Mouse (Mus musculus) heart, postnatal 14 days (tissue): Measurements from ENCODE around the gene Kcnk4. TPM values are rescaled to one million over a fixed set of nuclear protein-coding genes. Genes with fewer than 3 reads are reported as not detected.

Source experiments
- DNase-seq, 2 experiments: peaks; one replicate each; pipeline ENCODE4 v3.0.0; 2021 to 2022
- intact Hi-C: fragments of 180-260 bp; cut with DNase I; formaldehyde crosslinking; loops from one replicate; pipeline ENCODE4 v1.15.1; 2025
- total RNA-seq, 2 experiments: library from RNA; stranded (reverse); gene quantifications; 2 replicates each; pipeline ENCODE4 v1.2.3; 2021

The Kcnk4 gene
- total RNA-seq, 2 experiments from 2014 or later = 0.26 TPM; not detected in 1

GRCm38 (mm10) chr19:6940396-6941351 lies 6.4 kb upstream of the Kcnk4 start:
- DNase-seq = no peak
- intact Hi-C loops = loop anchor here (2.0 kb wide), 1 partner anchor 16 kb away; the partner anchor contains the start of gene Catsperz

GRCm38 (mm10) chr19:6939106-6940002 lies 5.0 kb upstream of the Kcnk4 start:
- intact Hi-C loops = loop anchor here (2.0 kb wide), 1 partner anchor 15 kb away; the partner anchor contains the start of gene Catsperz
- no peak for DNase-seq

- peak in 1 of 2 experiments; percentile 42 for DNase-seq
- intact Hi-C loops = no loop called here
Measured at GRCm38 (mm10) chr19:6937541-6938465, 3.5 kb upstream of the Kcnk4 start.

- no peak for DNase-seq
- intact Hi-C loops = no loop called here
Measured at GRCm38 (mm10) chr19:6936299-6936698, 2.0 kb upstream of the Kcnk4 start.

GRCm38 (mm10) chr19:6933436-6934194 lies 700 bp downstream of the Kcnk4 start:
- intact Hi-C loops = no loop called here
- DNase-seq = peak in 1 of 2 experiments; percentile 46

GRCm38 (mm10) chr19:6933102-6933435 lies 1.2 kb downstream of the Kcnk4 start:
- no peak for DNase-seq
- intact Hi-C loops = no loop called here

GRCm38 (mm10) chr19:6932018-6932417 lies 2.3 kb downstream of the Kcnk4 start:
- intact Hi-C loops = no loop called here
- no peak for DNase-seq

- intact Hi-C loops = no loop called here
- DNase-seq = no peak
Measured at GRCm38 (mm10) chr19:6931002-6931401, 3.3 kb downstream of the Kcnk4 start.

GRCm38 (mm10) chr19:6928080-6928479 lies 6.2 kb downstream of the Kcnk4 start:
- intact Hi-C loops = no loop called here
- no peak for DNase-seq

- DNase-seq = no peak
- intact Hi-C loops = no loop called here
Measured at GRCm38 (mm10) chr19:6926559-6927255, 7.6 kb downstream of the Kcnk4 start.

- intact Hi-C loops = loop anchor here (2.0 kb wide), 2 partner anchors 15 to 95 kb away; partner anchors contain the start of gene Bad
- DNase-seq = no peak
Measured at GRCm38 (mm10) chr19:6925611-6926329, 8.5 kb downstream of the Kcnk4 start.

- no peak for DNase-seq
- intact Hi-C loops = loop anchor here (2.0 kb wide), 2 partner anchors 16 to 96 kb away; partner anchors contain the start of gene Bad
Measured at GRCm38 (mm10) chr19:6925307-6925573, 9.1 kb downstream of the Kcnk4 start, which contains the start of gene Catsperz. Catsperz (minus strand) TSS chr19:6925380.

GRCm38 (mm10) chr19:6924461-6925306 lies 9.6 kb downstream of the Kcnk4 start:
- intact Hi-C loops = loop anchor here (1.0 to 2.0 kb wide), 3 partner anchors 16 to 96 kb away; partner anchors contain the start of gene Bad
- peak; percentile 89 to 93 for DNase-seq

GRCm38 (mm10) chr19:6922901-6923735 lies 11.2 kb downstream of the Kcnk4 start:
- intact Hi-C loops = loop anchor here (2.0 kb wide), 1 partner anchor 56 kb away; no protein-coding TSS in a partner anchor
- DNase-seq = no peak

- intact Hi-C loops = loop anchor here (2.0 kb wide), 1 partner anchor 57 kb away; no protein-coding TSS in a partner anchor
- DNase-seq = peak; percentile 100
Measured at GRCm38 (mm10) chr19:6921647-6922567, 12.4 kb downstream of the Kcnk4 start, which contains the start of gene Esrra. Esrra (minus strand) TSS chr19:6921813.
